Mouse (Mus musculus) liver, embryonic 13.5 days (tissue): Measurements from ENCODE around the gene Spg7. TPM values are rescaled to one million over a fixed set of nuclear protein-coding genes. Genes with fewer than 3 reads are reported as not detected.

Source experiments
- microRNA-seq: library from miRNA; unstranded; fragments of <30 nt; microRNA quantifications from one replicate; pipeline ENCODE4, GENCODE M21; 2016
- polyA plus RNA-seq: library from polyadenylated mRNA; unstranded; fragments of >200 nt; fragmentation: Nextera tagmentation; extraction: Ambion mirVana; gene quantifications from 2 replicates; pipeline ENCODE4 v1.2.1, GENCODE M21; 2015

The Spg7 gene
- polyA plus RNA-seq, 1 experiment from 2014 or later: 25.3 TPM

Small RNA genes lying within 50 kb of the gene (microRNA-seq; reads per million reads assigned to microRNA genes)
- gene Mir7079: not detected
- gene Mir7080: not detected

Other genes starting within 250 kb of the Spg7 start
- gene Cdh15, start 215.0 kb upstream of the Spg7 start, polyA plus RNA-seq: 0.31 and 0.65 TPM in 2 replicates
- 10.7 and 13.6 TPM in 2 replicates for gene Ankrd11, start 20.7 kb upstream of the Spg7 start, polyA plus RNA-seq
- 1,172 and 1,189 TPM in 2 replicates for gene Rpl13, start 39.4 kb downstream of the Spg7 start, polyA plus RNA-seq
- gene Cpne7, start 54.4 kb downstream of the Spg7 start, polyA plus RNA-seq: 1.2 TPM in 2 replicates
- 1.0 and 1.3 TPM in 2 replicates for gene Sult5a1, start 95.4 kb downstream of the Spg7 start, polyA plus RNA-seq
- gene Dpep1, start 123.3 kb downstream of the Spg7 start, polyA plus RNA-seq: 0.14 and 0.24 TPM in 2 replicates
- 74.6 and 77.5 TPM in 2 replicates for gene Chmp1a, start 149.8 kb downstream of the Spg7 start, polyA plus RNA-seq
- gene Spata33, start 149.9 kb downstream of the Spg7 start, polyA plus RNA-seq: 0.37 and 0.43 TPM in 2 replicates
- gene Cdk10, start 161.9 kb downstream of the Spg7 start, polyA plus RNA-seq: 11.8 and 12.0 TPM in 2 replicates
- gene Spata2l, start 173.3 kb downstream of the Spg7 start, polyA plus RNA-seq: 1.2 TPM in 2 replicates
- 6.3 and 7.1 TPM in 2 replicates for gene Zfp276, start 191.3 kb downstream of the Spg7 start, polyA plus RNA-seq
- 4.0 and 4.4 TPM in 2 replicates for gene Vps9d1, start 191.4 kb downstream of the Spg7 start, polyA plus RNA-seq